Mouse (Mus musculus) lung, postnatal 0 days (tissue): ENCODE results near the gene Ifit2. TPM values are rescaled to one million over a fixed set of nuclear protein-coding genes. Genes with fewer than 3 reads are reported as not detected.
A peak's percentile ranks its signal among the peaks of the same experiment; 100 is the strongest.

ENCODE experiments used
- ATAC-seq: fragments of 200-750 bp; cut with Nextera tagmentation; 2 replicates; pipeline ENCODE4 v1.8.0; 2017; ENCODE audit warnings: moderate library complexity
- DNase-seq: peaks from one replicate; pipeline ENCODE4 v3.0.0-alpha.2; 2016; ENCODE audit warnings: low spot score
- H3K27ac ChIP-seq: fragments of 300-500 bp; sonication (generic); 2 replicates; pipeline ENCODE4 v1.5.1; 2014; ENCODE audit warnings: antibody characterized with exemption, mild to moderate bottlenecking, low read length, mixed read lengths
- H3K27me3 ChIP-seq: fragments of 300-500 bp; sonication (generic); replicated peaks from 2 replicates; pipeline ENCODE4 v1.6.1; 2014; ENCODE audit warnings: low read length, mixed read lengths; ENCODE audit not compliant: insufficient read depth
- H3K36me3 ChIP-seq: fragments of 300-500 bp; sonication (generic); 2 replicates; pipeline ENCODE4 v1.6.1; 2014; ENCODE audit warnings: low read length, mixed read lengths; ENCODE audit not compliant: insufficient read depth
- H3K4me1 ChIP-seq: fragments of 300-500 bp; sonication (generic); 2 replicates; pipeline ENCODE4 v1.6.1; 2014; ENCODE audit warnings: antibody characterized with exemption, low read depth, low read length, mixed read lengths; ENCODE audit not compliant: insufficient read depth
- H3K4me2 ChIP-seq: fragments of 300-500 bp; sonication (generic); replicated peaks from 2 replicates; pipeline ENCODE4 v1.6.1; 2014; ENCODE audit warnings: low read depth, mild to moderate bottlenecking, low read length, moderate library complexity, mixed read lengths
- H3K4me3 ChIP-seq: fragments of 300-500 bp; sonication (generic); 2 replicates; pipeline ENCODE4 v1.5.1; 2014; ENCODE audit warnings: low read depth, low read length
- H3K9ac ChIP-seq: fragments of 300-500 bp; sonication (generic); replicated peaks from 2 replicates; pipeline ENCODE4 v1.6.1; 2014; ENCODE audit warnings: low read depth, mild to moderate bottlenecking
- H3K9me3 ChIP-seq: fragments of 300-500 bp; sonication (generic); 2 replicates; pipeline ENCODE4 v1.6.1; 2016; ENCODE audit warnings: low read length, mixed read lengths
- CTCF ChIP-seq: IDR thresholded peaks from 2 replicates; pipeline ENCODE4 v1.5.1; 2016; ENCODE audit warnings: antibody characterized with exemption, mild to moderate bottlenecking
- EP300 ChIP-seq: IDR thresholded peaks from 2 replicates; pipeline ENCODE4 v1.6.1; 2016; ENCODE audit warnings: antibody characterized with exemption, mild to moderate bottlenecking, control low read depth
- WGBS: fragments of 180-500 bp; shearing (Covaris S2); extraction: QIAGEN DNeasy Blood & Tissue Kit; methylation state at CpG from one replicate; pipeline ENCODE4 v1.1.7; 2014; 5-methylcytosine and 5-hydroxymethylcytosine counted together
- polyA plus RNA-seq: library from polyadenylated mRNA; unstranded; fragments of >200 nt; fragmentation: Nextera tagmentation; extraction: Ambion mirVana; gene quantifications from 2 replicates; pipeline ENCODE4 v1.2.1, GENCODE M21; 2015

Ifit2 gene
- 9.1 and 10.7 TPM in 2 replicates for polyA plus RNA-seq

GRCm38 (mm10) chr19:34550534-34551223, at the start of gene Ifit2:
Ifit2 (plus strand) TSS chr19:34550694.
- under 1% methylated on average over 22 of the region's 22 CpGs for WGBS

DNA sequence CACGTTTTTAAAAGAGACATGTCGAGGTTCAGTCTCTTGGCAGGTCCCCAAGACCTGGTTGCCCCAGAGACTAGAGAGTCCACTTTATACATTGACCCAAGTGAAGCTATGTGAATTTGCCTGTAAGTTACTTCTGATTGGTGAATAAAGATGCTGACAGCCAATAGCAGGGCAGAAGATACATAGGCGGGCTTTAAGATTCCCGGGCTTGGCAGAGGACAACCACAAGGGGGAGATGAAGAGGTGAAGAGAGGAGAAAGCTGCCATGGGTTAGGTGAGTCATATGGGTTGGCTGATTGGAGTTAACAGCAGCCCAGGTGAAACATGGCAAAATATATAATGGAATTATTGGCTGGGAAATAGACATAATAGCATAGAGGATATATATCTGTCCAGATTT, 49.7 kb upstream of the Ifit2 start:
- ATAC-seq (peak; percentile 85), DNase-seq (peak; percentile 92)
- TF ChIP-seq EP300 (0 out of 2 replicates have a peak, but pooled peaks have one; percentile 13), CTCF (peak; percentile 86)
- peaks cover 10% of the 10 kb centered on the region; the same call in 1 of the 2 replicates for H3K36me3 ChIP-seq
- 38% methylated on average over 4 of the region's 4 CpGs for WGBS
- no peak overlapping the region for H3K4me2 ChIP-seq
- H3K27me3 ChIP-seq: no peaks in the 10 kb centered on the region
- no peak overlapping the region for H3K9ac ChIP-seq
- H3K27ac ChIP-seq: no peak overlapping the region
- no peak overlapping the region for H3K4me3 ChIP-seq
- no peaks in the 10 kb centered on the region; the same call in 1 of the 2 replicates for H3K4me1 ChIP-seq
- no peaks in the 10 kb centered on the region for H3K9me3 ChIP-seq

More at GRCm38 (mm10) chr19:34550534-34551223, at the start of gene Ifit2:
- ATAC-seq: peak; percentile 86
- Histone ChIP-seq H3K9me3 (no peaks in the 10 kb centered on the region; the same call in 1 of the 2 replicates), H3K27ac (peak within 1 kb of the TSS; percentile 68), H3K4me2 (peak within 1 kb of the TSS; percentile 65), H3K9ac (no peak within 1 kb of the TSS), H3K27me3 (no peaks in the 10 kb centered on the region), H3K36me3 (no peaks in the 10 kb centered on the region), H3K4me1 (peaks cover 6% of the 10 kb centered on the region), H3K4me3 (peak within 1 kb of the TSS; percentile 48)
- DNase-seq: peak; percentile 92
- TF ChIP-seq EP300 (no peak), CTCF (peak; percentile 73)

DNA sequence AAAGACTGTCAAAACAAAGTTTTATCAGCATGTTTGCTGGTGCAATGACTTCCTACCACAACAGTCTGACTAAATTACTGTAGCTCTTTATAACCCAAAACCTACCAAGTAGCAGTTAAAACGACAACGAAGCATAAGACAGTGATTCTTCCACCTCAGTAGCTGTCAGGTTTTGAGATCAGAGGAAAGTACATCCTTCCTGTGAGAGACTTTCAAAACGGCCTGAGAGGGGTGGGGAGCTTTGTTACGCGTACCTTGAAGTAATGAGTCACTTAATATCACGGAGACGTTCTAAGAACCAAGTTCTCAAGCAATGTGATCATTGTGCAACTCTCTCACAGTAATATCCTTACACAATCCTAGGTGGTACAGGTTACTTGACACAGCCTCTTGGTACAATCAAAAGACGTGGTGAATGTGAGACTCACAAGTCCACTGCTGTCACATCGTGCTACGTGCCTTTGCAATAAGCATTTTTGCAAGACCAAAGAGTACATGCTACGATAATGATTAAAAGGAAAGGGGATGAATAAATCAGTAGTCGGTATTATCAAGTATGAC, 45.3 kb upstream of the Ifit2 start:
- no peaks in the 10 kb centered on the region; the same call in 1 of the 2 replicates for H3K4me1 ChIP-seq
- no peak overlapping the region for H3K27ac ChIP-seq
- 48% methylated on average over 12 of the region's 12 CpGs for WGBS
- TF ChIP-seq EP300 (peak; percentile 52; the same call in 1 of the 2 replicates), CTCF (no peak)
- H3K9ac ChIP-seq: no peak overlapping the region
- DNase-seq (peak; percentile 78), ATAC-seq (peak; percentile 75)
- no peaks in the 10 kb centered on the region for H3K9me3 ChIP-seq
- H3K36me3 ChIP-seq: no peaks in the 10 kb centered on the region; the same call in 1 of the 2 replicates
- no peak overlapping the region for H3K4me2 ChIP-seq
- no peak overlapping the region for H3K4me3 ChIP-seq
- no peaks in the 10 kb centered on the region for H3K27me3 ChIP-seq

DNA sequence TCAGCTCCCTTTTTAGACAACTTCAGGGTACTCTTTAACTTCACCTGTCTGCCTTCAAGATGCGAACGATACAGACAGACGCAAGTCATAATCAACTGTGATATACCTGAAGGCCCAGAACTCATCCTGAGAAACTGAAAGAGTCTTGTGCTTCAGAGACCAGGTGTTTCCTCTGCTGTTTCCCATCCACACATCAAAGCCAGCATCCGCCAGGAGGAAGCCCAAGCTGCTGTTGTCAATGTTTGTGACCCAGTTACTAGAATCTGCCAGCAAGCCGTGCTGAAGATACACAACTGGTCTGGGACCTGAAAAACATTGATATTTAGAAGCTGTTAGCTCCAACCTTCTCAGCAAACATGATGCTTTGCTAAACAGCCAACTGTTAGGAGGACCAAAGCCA, 39.8 kb upstream of the Ifit2 start:
- no peak overlapping the region for H3K4me3 ChIP-seq
- no peak overlapping the region for H3K9ac ChIP-seq
- ATAC-seq (no peak), DNase-seq (no peak)
- H3K27me3 ChIP-seq: no peaks in the 10 kb centered on the region
- no peaks in the 10 kb centered on the region for H3K9me3 ChIP-seq
- 51% methylated on average over 5 of the region's 5 CpGs for WGBS
- TF ChIP-seq EP300 (no peak), CTCF (no peak)
- no peaks in the 10 kb centered on the region; the same call in 1 of the 2 replicates for H3K4me1 ChIP-seq
- H3K4me2 ChIP-seq: no peak overlapping the region
- no peaks in the 10 kb centered on the region; the same call in 1 of the 2 replicates for H3K36me3 ChIP-seq
- H3K27ac ChIP-seq: no peak overlapping the region

DNA sequence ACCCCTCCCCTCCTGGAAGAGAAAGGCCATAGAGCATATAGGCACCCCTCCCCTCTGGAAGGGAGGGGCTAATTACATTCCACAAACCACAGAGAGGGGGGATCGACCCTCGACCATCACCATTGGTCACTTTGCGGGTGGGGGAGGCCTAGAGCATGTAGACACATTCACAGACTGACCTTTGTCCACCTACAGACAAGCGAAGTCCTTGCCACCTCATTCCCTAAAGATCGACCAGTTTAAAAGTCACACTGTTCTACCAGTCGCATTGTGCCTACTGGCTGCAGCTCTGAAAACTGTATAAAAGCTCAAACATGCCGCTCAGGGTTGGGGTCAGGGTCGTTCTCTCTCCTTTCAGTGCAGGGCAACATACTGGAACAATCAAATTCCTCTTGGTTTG, 39.0 kb upstream of the Ifit2 start:
- no peaks in the 10 kb centered on the region for H3K4me1 ChIP-seq
- H3K27me3 ChIP-seq: no peaks in the 10 kb centered on the region
- ATAC-seq (no peak), DNase-seq (no peak)
- no peak overlapping the region for H3K4me2 ChIP-seq
- H3K9ac ChIP-seq: no peak overlapping the region
- H3K9me3 ChIP-seq: no peaks in the 10 kb centered on the region
- no peak overlapping the region for H3K27ac ChIP-seq
- 61% methylated on average over 8 of the region's 8 CpGs for WGBS
- TF ChIP-seq CTCF: no peak
- no peak for TF ChIP-seq EP300
- H3K4me3 ChIP-seq: no peak overlapping the region
- H3K36me3 ChIP-seq: no peaks in the 10 kb centered on the region; the same call in 1 of the 2 replicates

DNA sequence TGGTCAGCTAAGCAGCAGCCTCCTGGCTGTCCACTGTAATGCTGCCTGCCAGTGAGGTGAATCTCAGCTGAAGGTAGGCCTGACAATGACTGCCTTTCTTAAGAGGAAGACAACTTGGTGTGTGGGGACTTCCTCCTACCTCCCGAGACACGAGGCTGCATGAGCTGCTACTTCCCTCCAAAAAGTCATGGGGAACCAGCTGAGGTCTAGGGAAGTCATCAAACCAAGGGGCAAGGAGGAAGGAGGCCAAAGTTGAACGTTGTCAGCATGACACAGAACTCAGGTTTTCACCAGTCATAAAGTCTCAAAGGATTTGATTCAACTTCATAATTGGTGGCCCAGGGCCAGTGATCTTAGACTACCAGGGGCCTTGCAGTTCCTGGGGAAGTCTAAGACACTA, 34.8 kb upstream of the Ifit2 start:
- TF ChIP-seq CTCF (no peak), EP300 (no peak)
- Histone ChIP-seq H3K4me1 (no peaks in the 10 kb centered on the region), H3K27me3 (no peaks in the 10 kb centered on the region), H3K4me3 (no peak overlapping the region), H3K36me3 (no peaks in the 10 kb centered on the region), H3K9me3 (no peaks in the 10 kb centered on the region), H3K4me2 (no peak overlapping the region), H3K9ac (no peak overlapping the region), H3K27ac (no peak overlapping the region)
- DNase-seq: peak; percentile 46
- no peak for ATAC-seq
- WGBS: 57% methylated on average over 3 of the region's 3 CpGs
